Mouse (Mus musculus): ENCODE data around the gene Inpp4b. TPM values are rescaled to one million over a fixed set of nuclear protein-coding genes. Genes with fewer than 3 reads are reported as not detected.
"Not testable (repeated sequence)": the region's sequence is repeated elsewhere in the genome, so short reads cannot be mapped to it uniquely, and the experiment has no call there.

Inpp4b gene
- total RNA-seq, 1 experiment from 2014 or later = 17.6 TPM

DNA sequence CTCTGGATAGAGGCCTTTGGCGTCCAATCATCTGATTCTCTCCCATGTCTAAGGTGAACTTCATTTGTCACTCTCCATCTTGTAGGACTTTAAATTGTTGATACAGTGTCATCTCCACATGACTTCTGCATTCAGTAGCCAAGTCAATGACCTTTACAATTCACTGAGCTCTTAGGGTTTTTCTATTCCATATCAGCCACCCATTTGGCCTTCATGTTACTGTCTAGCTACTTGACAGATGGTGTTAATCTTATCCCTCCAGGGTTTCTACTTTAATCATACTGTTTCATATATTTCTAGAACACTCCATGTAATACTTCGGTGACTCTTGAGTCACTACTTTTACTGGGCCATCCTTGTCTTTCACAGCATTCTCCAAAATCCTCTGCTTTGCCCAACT lies 528.1 kb downstream of the Inpp4b start:
- ATAC-seq (replicated peaks in 1 of 2; ENCODE audit: insufficient read depth in 1 of 2, low FRiP score in 2 of 2, low TSS enrichment in 1 of 2, low read depth in 1 of 2, poor library complexity in 2 of 2, severe bottlenecking in 2 of 2) = no peak

DNA sequence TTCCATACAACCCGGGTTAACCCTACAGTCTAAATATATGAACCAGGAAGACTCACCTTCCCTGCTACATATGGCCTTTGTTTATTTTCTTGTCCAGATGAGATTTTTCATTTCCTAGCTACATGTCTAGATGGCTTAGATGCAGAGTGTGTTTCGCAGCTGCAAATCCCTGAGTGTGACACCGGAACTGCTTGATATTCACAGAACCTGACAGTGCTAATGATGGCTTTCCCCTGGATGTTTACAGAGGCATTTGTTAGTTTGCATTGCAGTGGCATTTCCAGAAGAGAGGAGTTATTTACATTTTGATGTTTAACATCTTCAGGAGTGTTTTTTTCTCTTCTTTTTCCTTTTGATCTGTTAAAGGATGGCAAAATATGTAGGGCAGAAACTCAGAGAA lies 537.7 kb downstream of the Inpp4b start:
- ATAC-seq (replicated peaks in 1 of 2; ENCODE audit: insufficient read depth in 1 of 2, low FRiP score in 2 of 2, low TSS enrichment in 1 of 2, low read depth in 1 of 2, poor library complexity in 2 of 2, severe bottlenecking in 2 of 2) = no peak

DNA sequence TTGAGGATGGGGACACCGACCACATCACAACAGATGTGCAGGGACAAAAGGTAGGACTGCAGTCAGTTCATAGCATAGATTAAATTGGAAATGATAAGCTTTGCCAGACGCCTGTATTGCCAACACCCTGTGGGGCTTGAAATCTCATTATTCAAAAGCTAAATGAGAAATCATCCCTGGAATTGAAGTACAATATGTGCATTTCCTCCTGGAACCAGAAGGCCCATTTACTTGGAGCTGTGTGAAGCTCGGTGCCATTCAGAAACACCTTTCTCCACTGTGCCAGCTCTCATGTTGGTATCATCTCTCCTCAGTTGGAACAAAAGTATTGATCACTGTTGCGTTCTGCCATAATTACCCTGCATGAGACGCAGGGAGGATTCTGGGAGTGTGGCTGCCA lies 541.8 kb downstream of the Inpp4b start:
- no peak for ATAC-seq (replicated peaks in 1 of 2; ENCODE audit: insufficient read depth in 1 of 2, low FRiP score in 2 of 2, low TSS enrichment in 1 of 2, low read depth in 1 of 2, poor library complexity in 2 of 2, severe bottlenecking in 2 of 2)

DNA sequence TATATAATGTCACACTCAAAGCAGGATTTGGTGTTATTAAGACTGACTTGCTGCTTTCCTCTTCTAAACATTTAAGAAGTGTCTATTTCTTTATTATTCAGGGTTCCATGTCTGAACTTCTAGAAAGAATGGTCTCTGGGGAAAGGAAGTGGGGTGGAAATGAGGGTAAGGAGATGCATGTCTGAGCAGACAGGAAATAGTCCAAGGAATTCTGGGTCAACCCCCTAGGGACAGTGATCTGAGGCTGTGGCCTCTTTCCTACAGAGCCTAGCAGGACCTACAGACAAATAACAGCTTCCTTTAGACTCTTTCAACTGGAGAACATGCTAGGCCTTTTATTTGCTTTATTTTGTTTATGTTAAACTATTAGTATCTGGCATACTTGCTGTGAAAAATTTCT lies 546.5 kb downstream of the Inpp4b start:
- ATAC-seq (replicated peaks in 1 of 2; ENCODE audit: insufficient read depth in 1 of 2, low FRiP score in 2 of 2, low TSS enrichment in 1 of 2, low read depth in 1 of 2, poor library complexity in 2 of 2, severe bottlenecking in 2 of 2) = no peak

DNA sequence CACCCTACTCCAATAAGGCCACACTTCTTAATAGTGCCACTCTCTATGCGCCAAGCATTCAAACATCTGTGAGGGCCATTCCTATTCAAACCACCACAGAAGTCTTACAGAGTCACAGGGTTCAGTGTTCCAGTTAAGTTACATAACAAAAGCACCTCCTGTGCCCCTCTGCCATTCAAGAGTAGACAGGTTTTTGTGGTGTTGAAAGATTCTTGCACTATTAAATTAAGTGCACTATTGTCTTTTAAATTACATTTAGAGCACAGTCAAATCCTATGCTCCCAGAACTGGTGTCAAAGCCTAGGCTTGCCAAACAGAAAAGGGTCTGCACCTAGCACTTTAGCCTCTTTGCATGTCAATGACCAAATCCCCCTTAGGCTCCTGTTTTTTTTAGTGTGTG lies 550.9 kb downstream of the Inpp4b start:
- no peak for ATAC-seq (replicated peaks in 1 of 2; ENCODE audit: insufficient read depth in 1 of 2, low FRiP score in 2 of 2, low TSS enrichment in 1 of 2, low read depth in 1 of 2, poor library complexity in 2 of 2, severe bottlenecking in 2 of 2)

DNA sequence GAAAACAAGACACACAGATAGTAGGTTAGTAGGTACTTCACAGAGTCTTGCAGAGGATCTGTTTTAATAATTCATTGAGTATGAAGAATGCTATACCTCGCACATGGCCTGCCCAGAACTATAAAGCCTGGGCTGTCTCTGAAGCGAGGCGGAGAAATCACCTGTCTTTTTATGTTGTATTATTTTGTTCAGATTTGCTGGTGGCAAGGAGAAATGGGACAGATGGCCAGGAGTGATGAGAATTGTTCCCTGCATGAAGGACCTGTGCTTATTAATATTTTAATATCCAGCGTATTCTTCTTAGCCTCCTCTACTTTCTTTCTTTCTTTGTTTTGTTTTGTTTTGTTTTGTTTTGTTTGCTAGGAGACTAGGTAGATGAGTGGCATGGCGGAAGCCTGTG lies 604.5 kb downstream of the Inpp4b start:
- no peak for ATAC-seq (replicated peaks in 1 of 2; ENCODE audit: insufficient read depth in 1 of 2, low FRiP score in 2 of 2, low TSS enrichment in 1 of 2, low read depth in 1 of 2, poor library complexity in 2 of 2, severe bottlenecking in 2 of 2)

DNA sequence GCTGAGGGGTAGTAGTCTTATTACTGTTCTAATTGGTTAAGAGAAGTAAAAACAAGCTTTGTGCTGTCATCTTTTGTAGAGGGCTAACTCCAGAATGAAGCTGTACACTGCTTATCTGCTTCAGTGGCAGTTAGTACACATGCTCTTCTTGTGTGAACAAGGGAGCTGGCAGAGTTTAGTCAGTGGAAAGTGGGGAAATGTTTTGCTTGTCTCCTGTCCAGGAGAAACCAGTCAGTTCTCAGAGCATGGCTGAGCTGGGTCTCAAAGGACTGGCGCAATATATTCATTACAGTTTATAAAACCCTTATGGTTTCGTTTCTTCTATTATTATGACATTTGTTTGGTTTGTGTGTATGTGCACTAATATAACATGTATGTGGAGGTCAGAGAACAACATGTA lies 610.7 kb downstream of the Inpp4b start:
- no peak for ATAC-seq (replicated peaks in 1 of 2; ENCODE audit: insufficient read depth in 1 of 2, low FRiP score in 2 of 2, low TSS enrichment in 1 of 2, low read depth in 1 of 2, poor library complexity in 2 of 2, severe bottlenecking in 2 of 2)

DNA sequence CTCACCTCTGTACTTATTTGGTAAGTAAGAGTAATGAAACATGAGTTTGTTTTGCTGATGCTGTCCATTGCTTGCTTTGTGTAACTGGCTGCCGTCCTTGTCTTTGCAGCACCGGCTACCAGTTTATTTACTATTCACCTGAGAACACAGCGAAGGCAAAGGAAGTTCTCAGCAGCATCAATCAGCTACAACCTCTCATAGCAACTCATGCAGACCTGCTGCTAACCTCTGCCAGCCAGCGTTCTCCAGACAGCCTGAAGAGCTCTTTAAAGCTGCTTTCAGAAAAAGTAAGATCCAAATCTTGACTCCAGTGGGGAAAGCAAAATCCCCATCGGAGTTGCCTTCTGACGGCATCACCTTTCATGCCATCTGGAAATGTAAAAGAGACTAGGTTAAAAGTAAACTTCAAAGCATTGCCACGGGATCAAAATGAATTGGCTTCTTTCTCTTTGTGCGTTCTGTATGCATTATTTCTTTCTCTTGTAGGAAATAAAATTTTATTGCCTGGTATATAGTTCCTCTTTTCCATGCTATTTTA lies 642.8 kb downstream of the Inpp4b start:
- no peak for ATAC-seq (replicated peaks in 1 of 2; ENCODE audit: insufficient read depth in 1 of 2, low FRiP score in 2 of 2, low TSS enrichment in 1 of 2, low read depth in 1 of 2, poor library complexity in 2 of 2, severe bottlenecking in 2 of 2)

DNA sequence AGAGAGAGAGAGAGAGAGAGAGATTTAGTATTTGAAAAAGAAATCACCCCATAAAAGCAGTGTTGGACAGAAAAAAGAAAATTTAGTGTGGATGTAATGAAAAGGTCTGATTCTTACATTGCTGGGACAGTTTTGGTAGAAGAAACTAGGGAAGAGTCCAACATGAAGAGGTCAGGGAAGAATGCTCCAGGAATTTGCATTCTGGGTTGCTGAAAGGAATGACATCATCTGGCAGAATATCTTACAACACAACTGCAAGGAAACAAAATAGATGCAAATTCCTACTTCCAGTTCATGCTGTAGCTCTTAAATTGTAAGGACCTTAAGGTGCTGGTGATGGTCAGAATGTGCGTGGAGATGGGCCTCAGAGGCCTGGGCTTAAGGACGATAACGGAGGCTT lies 650.6 kb downstream of the Inpp4b start:
- ATAC-seq (replicated peaks in 1 of 2; ENCODE audit: insufficient read depth in 1 of 2, low FRiP score in 2 of 2, low TSS enrichment in 1 of 2, low read depth in 1 of 2, poor library complexity in 2 of 2, severe bottlenecking in 2 of 2) = no peak

DNA sequence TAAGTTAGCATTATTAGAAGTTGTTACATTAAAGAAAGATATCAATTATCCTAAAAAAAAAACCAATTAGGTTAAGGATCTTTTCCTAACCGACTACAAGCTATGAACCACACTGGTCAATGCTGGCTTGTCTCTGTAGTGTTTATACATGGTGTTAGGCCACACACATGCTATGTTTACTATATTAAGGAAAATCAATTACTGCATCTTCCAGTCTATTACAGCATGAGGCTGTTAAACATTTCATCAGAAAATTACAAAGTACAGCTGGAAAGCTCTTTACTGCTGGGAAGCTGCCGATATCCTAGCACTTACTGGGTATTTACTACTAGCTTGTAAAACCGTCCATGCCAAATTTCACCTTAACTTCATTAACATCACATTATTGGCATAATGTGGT lies 653.9 kb downstream of the Inpp4b start:
- no peak for ATAC-seq (replicated peaks in 1 of 2; ENCODE audit: insufficient read depth in 1 of 2, low FRiP score in 2 of 2, low TSS enrichment in 1 of 2, low read depth in 1 of 2, poor library complexity in 2 of 2, severe bottlenecking in 2 of 2)

DNA sequence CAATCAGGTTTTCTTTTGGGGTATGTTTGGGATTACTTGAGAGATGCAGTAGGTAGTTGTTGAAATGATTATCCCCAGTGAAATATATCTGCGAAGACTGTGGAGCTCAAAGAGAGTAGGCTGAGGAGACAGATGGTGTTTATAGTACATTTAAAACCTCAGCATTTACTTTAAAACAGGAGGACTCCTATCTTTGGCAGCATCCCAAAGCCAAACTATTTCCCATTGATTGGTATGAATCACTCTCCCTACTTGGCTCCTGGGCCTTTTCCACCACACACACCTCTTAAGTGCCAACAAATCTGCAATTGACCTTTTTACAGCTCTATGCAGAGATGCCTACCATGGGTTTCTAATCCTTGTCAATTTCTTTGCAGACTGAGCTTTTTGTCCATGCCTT lies 654.5 kb downstream of the Inpp4b start:
- ATAC-seq (replicated peaks in 1 of 2; ENCODE audit: insufficient read depth in 1 of 2, low FRiP score in 2 of 2, low TSS enrichment in 1 of 2, low read depth in 1 of 2, poor library complexity in 2 of 2, severe bottlenecking in 2 of 2) = no peak

DNA sequence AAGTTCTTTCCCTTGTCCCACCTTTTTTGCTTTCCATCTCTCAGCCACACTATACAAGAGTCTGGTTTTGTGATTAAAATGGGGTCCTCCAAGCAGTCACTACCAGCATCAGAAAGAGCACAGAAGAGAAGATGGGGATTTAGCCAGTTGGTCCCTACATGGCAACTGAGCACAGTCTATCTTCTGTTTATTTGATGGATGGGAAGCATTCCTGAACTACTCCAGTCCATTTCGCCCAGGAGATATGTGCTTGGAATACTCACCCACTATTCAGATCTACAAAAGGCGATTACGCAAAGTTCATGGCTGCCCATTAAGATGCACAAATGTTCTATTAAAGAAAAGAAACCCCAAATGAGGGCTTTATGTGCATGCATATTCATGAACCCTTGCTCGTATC lies 661.8 kb downstream of the Inpp4b start:
- ATAC-seq (replicated peaks in 1 of 2; ENCODE audit: insufficient read depth in 1 of 2, low FRiP score in 2 of 2, low TSS enrichment in 1 of 2, low read depth in 1 of 2, poor library complexity in 2 of 2, severe bottlenecking in 2 of 2) = no peak

DNA sequence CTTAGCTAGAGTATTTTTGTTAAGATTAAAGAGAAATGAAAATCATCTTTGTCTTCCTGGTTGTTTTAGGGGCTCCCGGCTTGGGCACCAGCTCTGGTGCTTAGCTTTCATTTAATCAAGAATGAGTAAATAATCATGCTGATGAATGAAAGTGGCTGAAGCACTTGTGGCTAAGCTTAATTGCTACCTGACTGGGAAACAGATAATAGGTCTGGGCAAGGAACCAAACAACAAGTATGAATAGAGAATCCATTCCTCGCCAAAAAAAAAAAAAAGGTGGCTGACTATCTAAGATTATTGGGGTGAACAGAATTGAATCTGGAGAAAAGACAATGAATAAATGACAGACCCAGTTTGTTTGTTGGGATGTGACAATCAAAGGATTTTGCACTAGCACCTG lies 663.1 kb downstream of the Inpp4b start:
- no peak for ATAC-seq (replicated peaks in 1 of 2; ENCODE audit: insufficient read depth in 1 of 2, low FRiP score in 2 of 2, low TSS enrichment in 1 of 2, low read depth in 1 of 2, poor library complexity in 2 of 2, severe bottlenecking in 2 of 2)

DNA sequence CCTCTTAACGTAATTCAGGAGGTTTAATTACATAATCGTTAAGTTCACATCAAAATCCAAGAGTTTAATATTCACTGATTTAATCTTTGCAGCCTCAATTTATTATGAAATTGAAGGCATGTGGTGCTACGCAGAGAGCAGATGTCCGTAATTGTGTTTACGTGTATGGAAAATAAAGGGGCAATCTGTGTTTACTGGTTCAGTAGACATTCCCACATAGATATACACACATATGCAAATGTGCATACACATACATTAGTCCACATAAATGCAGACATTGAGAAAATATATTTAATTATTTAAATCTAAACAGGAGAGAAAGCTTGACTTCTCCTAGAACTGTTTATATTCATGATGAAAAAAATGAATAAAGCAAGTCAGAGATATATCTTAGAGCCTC lies 675.4 kb downstream of the Inpp4b start:
- ATAC-seq (replicated peaks in 1 of 2; ENCODE audit: insufficient read depth in 1 of 2, low FRiP score in 2 of 2, low TSS enrichment in 1 of 2, low read depth in 1 of 2, poor library complexity in 2 of 2, severe bottlenecking in 2 of 2) = no peak

DNA sequence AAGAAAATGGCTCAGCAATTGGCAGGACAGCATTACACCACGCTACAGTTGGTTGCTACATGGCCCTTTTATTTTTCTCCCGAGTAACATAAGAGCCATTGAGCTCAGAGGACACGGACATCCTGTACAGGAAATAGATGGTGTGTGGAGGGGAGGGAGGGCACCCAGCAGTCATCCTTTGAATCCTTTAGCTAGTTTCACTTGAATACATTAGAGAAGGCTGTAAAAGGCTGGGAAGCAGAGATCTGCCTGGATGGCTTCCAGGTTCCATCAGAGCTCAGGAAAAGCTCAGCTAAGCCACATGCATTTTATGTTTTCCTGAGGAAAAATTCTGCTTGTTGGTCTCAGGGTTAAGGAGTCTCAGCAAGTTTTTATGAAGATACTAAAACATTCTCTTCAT lies 685.0 kb downstream of the Inpp4b start:
- ATAC-seq (replicated peaks in 1 of 2; ENCODE audit: insufficient read depth in 1 of 2, low FRiP score in 2 of 2, low TSS enrichment in 1 of 2, low read depth in 1 of 2, poor library complexity in 2 of 2, severe bottlenecking in 2 of 2) = peak in 1 of 2 experiments; percentile 46; a peak in 1 of 4 replicates

DNA sequence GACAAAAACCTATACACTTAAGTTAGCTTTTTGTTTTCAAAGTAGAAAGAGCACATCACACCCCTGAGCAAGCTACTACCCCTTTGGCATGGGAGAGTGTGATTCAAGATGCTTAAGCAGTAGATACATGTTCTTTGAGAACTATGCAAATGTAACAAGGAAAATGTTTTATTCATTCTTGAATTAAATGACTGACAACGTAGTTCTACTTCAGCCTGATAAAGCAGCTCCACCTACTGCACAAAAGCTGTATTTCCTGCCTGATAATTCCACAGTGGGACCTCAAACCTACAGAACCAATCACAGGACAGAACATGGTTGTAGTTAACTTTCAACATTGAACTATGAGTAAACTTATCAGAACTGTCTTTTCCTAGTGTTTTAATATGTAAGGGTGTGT lies 686.5 kb downstream of the Inpp4b start:
- peak in 1 of 2 experiments; percentile 27; a peak in 1 of 4 replicates for ATAC-seq (replicated peaks in 1 of 2; ENCODE audit: insufficient read depth in 1 of 2, low FRiP score in 2 of 2, low TSS enrichment in 1 of 2, low read depth in 1 of 2, poor library complexity in 2 of 2, severe bottlenecking in 2 of 2)

DNA sequence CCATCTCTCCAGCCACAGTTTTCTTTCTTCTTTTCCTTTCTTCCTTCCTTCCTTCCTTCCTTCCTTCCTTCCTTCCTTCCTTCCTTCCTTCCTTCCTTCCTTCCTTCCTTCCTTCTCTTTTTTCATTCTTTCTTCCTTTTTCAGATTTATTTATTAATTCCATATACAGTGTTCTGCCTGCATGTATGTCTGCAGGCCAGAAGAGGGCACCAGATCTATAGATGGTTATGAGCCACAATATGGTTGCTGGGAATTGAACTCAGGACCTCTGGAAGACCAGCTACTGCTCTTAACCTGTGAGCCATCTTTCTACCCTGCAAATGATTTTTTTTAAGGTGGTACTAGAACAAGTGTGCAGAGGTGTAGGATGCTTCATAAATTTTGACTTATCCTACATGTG lies 689.7 kb downstream of the Inpp4b start:
- ATAC-seq (replicated peaks in 1 of 2; ENCODE audit: insufficient read depth in 1 of 2, low FRiP score in 2 of 2, low TSS enrichment in 1 of 2, low read depth in 1 of 2, poor library complexity in 2 of 2, severe bottlenecking in 2 of 2) = not testable (repeated sequence)

DNA sequence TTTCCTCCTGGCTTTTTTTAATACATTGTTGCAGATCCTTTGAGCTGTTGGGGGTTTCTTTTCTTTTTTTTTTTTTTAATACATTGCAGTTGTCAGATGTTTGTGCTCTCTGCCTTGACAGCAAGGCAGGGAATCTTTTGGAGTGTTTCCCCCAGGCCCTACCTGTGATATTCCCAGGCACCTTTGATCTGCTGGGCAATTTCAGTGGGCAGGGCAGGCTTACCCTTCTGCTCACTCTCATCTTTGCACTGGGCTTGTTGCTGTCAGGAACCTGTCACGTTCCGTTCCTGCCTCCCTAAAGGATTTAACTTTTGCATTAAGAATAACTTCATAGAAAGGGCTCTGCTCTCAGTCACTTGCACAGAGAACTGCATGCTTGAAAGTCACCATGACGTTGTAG lies 711.7 kb downstream of the Inpp4b start:
- ATAC-seq (replicated peaks in 1 of 2; ENCODE audit: insufficient read depth in 1 of 2, low FRiP score in 2 of 2, low TSS enrichment in 1 of 2, low read depth in 1 of 2, poor library complexity in 2 of 2, severe bottlenecking in 2 of 2) = no peak

DNA sequence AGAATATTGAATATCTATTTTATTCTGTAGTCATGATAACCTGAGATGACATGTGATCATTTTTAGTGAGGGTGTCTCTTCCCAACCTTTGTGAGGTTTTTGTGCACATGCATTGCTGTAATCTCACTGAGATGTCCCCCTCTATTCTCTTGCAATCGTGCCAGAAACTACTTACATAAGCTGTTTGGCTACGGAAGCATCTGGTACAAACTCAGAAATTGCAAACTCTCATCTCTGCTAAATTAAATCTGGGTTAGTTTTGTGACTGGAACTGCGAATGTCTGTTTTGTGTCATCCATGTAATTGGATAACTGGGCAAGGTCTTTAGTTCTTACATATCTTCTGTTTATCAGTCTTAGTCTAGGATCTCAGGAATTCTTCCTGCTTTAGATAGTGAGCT lies 725.3 kb downstream of the Inpp4b start:
- ATAC-seq (replicated peaks in 1 of 2; ENCODE audit: insufficient read depth in 1 of 2, low FRiP score in 2 of 2, low TSS enrichment in 1 of 2, low read depth in 1 of 2, poor library complexity in 2 of 2, severe bottlenecking in 2 of 2) = no peak

DNA sequence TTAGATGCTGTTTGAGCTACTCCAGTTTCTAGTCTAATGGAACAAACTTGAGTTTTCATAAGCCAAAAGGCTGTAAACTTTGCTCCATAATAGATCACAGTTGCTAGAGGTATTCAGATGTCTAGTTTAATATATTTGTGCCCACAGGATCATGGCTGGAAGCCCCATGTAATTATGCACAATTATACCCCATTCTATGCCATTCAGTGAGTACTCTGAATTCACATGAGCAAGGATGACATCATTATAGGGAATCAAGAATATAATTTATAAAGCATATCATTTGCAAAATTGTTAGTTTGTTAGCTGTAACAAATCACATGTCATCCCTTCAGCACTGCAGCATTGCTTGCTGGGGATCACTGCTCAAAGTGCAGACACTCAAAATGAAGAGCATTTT lies 736.9 kb downstream of the Inpp4b start:
- ATAC-seq (replicated peaks in 1 of 2; ENCODE audit: insufficient read depth in 1 of 2, low FRiP score in 2 of 2, low TSS enrichment in 1 of 2, low read depth in 1 of 2, poor library complexity in 2 of 2, severe bottlenecking in 2 of 2) = no peak

Measured in hematopoietic stem cell, adult 5-6 weeks (primary cell).